Mouse (Mus musculus): ENCODE results near the gene Tub.

DNA sequence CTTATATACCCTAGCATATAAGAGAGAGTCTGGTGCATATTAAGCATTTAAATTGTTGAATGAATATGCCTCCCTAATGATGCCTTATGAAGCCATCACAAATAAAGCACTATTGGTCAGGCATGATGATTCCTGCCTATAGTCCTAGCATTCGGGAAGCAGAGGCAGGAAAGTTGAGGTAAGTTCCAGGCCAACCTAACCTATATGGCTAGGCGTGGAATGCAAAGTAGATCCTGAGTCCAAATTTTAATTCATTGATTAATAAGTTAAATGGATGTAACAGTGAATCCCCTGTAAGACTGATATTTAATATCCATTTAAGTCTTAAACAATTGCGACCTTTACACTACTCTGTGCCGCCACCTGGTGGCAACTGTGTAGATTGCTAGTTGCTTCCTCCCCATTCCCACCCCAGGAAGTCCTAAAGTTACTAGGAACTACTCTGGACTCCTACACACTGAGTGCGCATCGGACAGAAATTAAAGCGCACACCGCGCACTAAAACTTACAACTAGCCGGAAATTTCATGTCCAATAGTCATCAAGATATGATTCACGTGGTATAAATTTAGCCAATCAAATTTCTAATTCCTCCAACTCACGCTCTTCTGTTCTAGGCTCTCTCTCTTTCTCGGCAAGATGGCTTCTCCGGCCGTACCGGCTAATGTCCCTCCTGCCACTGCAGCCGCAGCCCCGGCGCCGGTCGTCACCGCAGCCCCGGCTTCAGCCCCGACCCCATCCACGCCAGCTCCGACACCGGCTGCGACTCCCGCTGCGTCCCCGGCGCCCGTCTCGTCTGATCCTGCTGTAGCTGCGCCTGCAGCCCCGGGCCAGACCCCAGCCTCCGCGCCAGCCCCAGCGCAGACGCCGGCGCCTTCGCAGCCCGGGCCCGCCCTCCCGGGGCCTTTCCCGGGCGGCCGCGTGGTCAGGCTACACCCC lies 16.1 kb upstream of the Tub start, which contains the start of gene Eif3f:
- TF ChIP-seq POLR2A (IDR thresholded peaks at IDR 0.05; ENCODE audit: insufficient read depth, low read length) (peak; percentile 13), CTCF (IDR thresholded peaks at IDR 0.05; ENCODE audit: low read depth, low read length) (peak; percentile 61), EP300 (IDR thresholded peaks at IDR 0.05; ENCODE audit: insufficient read depth, low read depth, low read length) (no peak)
